Mouse (Mus musculus) CH12.LX (cell line): Measurements from ENCODE around the gene Hp. TPM values are rescaled to one million over a fixed set of nuclear protein-coding genes. Genes with fewer than 3 reads are reported as not detected.

ENCODE experiments used
- DNase-seq: peaks from one replicate; pipeline ENCODE4 v3.0.0-alpha.2; 2013; ENCODE audit errors: extremely low read depth
- H3K27ac ChIP-seq: 2 replicates; pipeline ENCODE4 v1.5.1; 2012; ENCODE audit warnings: low read depth, mild to moderate bottlenecking, control low read depth, moderate library complexity; ENCODE audit not compliant: insufficient read depth
- H3K27me3 ChIP-seq: replicated peaks from 2 replicates; pipeline ENCODE3; 2012; ENCODE audit warnings: inconsistent platforms
- H3K36me3 ChIP-seq, 2 experiments: replicated peaks in 1 of 2; 2 replicates each; pipeline versions ENCODE3 to v1.6.1; 2012; ENCODE audit warnings: inconsistent platforms in 1 of 2, low read length in 1 of 2, mild to moderate bottlenecking in 1 of 2, mixed read lengths in 1 of 2, moderate library complexity in 1 of 2; ENCODE audit not compliant: control insufficient read depth in 1 of 2, insufficient read depth in 1 of 2
- H3K4me1 ChIP-seq, 2 experiments: 2 replicates each; pipeline ENCODE4 v1.6.1; 2012; ENCODE audit warnings: inconsistent platforms in 1 of 2, moderate library complexity in 1 of 2; ENCODE audit not compliant: insufficient read depth in 2 of 2, control insufficient read depth in 1 of 2
- H3K4me2 ChIP-seq: 2 replicates; pipeline ENCODE4 v1.6.1; 2012; ENCODE audit warnings: low read depth, mild to moderate bottlenecking, control low read depth; ENCODE audit not compliant: poor library complexity, insufficient read depth, severe bottlenecking
- H3K4me3 ChIP-seq, 3 experiments: fragments of 150-350 bp in 1 of 3; sonication (generic) in 1 of 3; replicated peaks in 1 of 3; 2 replicates each; pipeline versions ENCODE3 to v1.5.1; 2011 to 2012; ENCODE audit warnings: low read depth in 2 of 3, low read length in 2 of 3, mild to moderate bottlenecking in 2 of 3, moderate library complexity in 2 of 3, control low read depth in 1 of 3, improper control_type of control experiment in 1 of 3, inconsistent platforms in 1 of 3, mixed read lengths in 1 of 3; ENCODE audit not compliant: poor library complexity in 1 of 3
- H3K79me2 ChIP-seq: replicated peaks from 2 replicates; pipeline ENCODE4 v1.6.1; 2012; ENCODE audit warnings: mild to moderate bottlenecking, moderate library complexity; ENCODE audit not compliant: control insufficient read depth, poor library complexity, insufficient read depth, severe bottlenecking; ENCODE audit errors: extremely low read depth
- H3K9ac ChIP-seq: 2 replicates; pipeline ENCODE4 v1.6.1; 2012; ENCODE audit warnings: low read depth, mild to moderate bottlenecking, control low read depth, moderate library complexity; ENCODE audit not compliant: insufficient read depth
- H3K9me3 ChIP-seq: replicated peaks from 2 replicates; pipeline ENCODE3; 2012; ENCODE audit warnings: low read length, inconsistent platforms, mixed read lengths
- BHLHE40 ChIP-seq: IDR thresholded peaks from 2 replicates; pipeline ENCODE4 v1.6.1; 2011; ENCODE audit warnings: mild to moderate bottlenecking, low read depth, low read length, improper control_type of control experiment
- E2F4 ChIP-seq: IDR thresholded peaks from 2 replicates; pipeline ENCODE4 v1.6.1; 2011; ENCODE audit warnings: low read depth, low read length, improper control_type of control experiment; ENCODE audit not compliant: insufficient replicate concordance
- ELF1 ChIP-seq: IDR thresholded peaks from 2 replicates; pipeline ENCODE4 v1.6.1; 2014; ENCODE audit warnings: low read depth, mild to moderate bottlenecking, inconsistent platforms, low read length, improper control_type of control experiment
- EP300 ChIP-seq: IDR thresholded peaks from 2 replicates; pipeline ENCODE4 v1.6.1; 2011; ENCODE audit warnings: low read length, improper control_type of control experiment
- GABPA ChIP-seq: IDR thresholded peaks from 2 replicates; pipeline ENCODE4 v1.6.1; 2012; ENCODE audit warnings: low read depth, low read length, improper control_type of control experiment, inconsistent platforms; ENCODE audit not compliant: insufficient replicate concordance
- IRF4 ChIP-seq: IDR thresholded peaks from 2 replicates; pipeline ENCODE4 v1.6.1; 2014; ENCODE audit warnings: low read depth, mild to moderate bottlenecking, inconsistent platforms, low read length, improper control_type of control experiment
- JUN ChIP-seq: IDR thresholded peaks from 2 replicates; pipeline ENCODE4 v1.6.1; 2011; ENCODE audit warnings: low read depth, mild to moderate bottlenecking, low read length, improper control_type of control experiment, moderate library complexity; ENCODE audit not compliant: insufficient read depth
- JUND ChIP-seq: conservative IDR thresholded peaks from 2 replicates; pipeline ENCODE4 v1.6.1; 2011; ENCODE audit warnings: low read depth, low read length, improper control_type of control experiment
- MAX ChIP-seq: IDR thresholded peaks from 2 replicates; pipeline ENCODE4 v1.6.1; 2011; ENCODE audit warnings: low read length, improper control_type of control experiment
- MAZ ChIP-seq: IDR thresholded peaks from 2 replicates; pipeline ENCODE4 v1.6.1; 2012; ENCODE audit warnings: low read depth, mild to moderate bottlenecking, inconsistent platforms, low read length, improper control_type of control experiment, moderate library complexity
- MXI1 ChIP-seq: IDR thresholded peaks from 2 replicates; pipeline ENCODE4 v1.6.1; 2011; ENCODE audit warnings: mild to moderate bottlenecking, low read depth, low read length, improper control_type of control experiment
- MYC ChIP-seq: IDR thresholded peaks from 2 replicates; pipeline ENCODE4 v1.6.1; 2011; ENCODE audit warnings: low read depth, mild to moderate bottlenecking, improper control_type of control experiment, low read length
- NELFE ChIP-seq: IDR thresholded peaks from 2 replicates; pipeline ENCODE4 v1.6.1; 2011; ENCODE audit warnings: low read depth, low read length, improper control_type of control experiment
- POLR2A ChIP-seq: IDR thresholded peaks from 2 replicates; pipeline ENCODE4 v1.6.1; 2011; ENCODE audit warnings: low read depth, mild to moderate bottlenecking, improper control_type of control experiment, low read length
- POLR2AphosphoS2 ChIP-seq: IDR thresholded peaks from 2 replicates; pipeline ENCODE4 v1.6.1; 2011; ENCODE audit warnings: low read depth, low read length, improper control_type of control experiment
- RAD21 ChIP-seq: IDR thresholded peaks from 2 replicates; pipeline ENCODE4 v1.6.1; 2011; ENCODE audit warnings: low read depth, mild to moderate bottlenecking, low read length, improper control_type of control experiment, moderate library complexity
- SMC3 ChIP-seq: IDR thresholded peaks from 2 replicates; pipeline ENCODE4 v1.6.1; 2011; ENCODE audit warnings: low read depth, low read length, improper control_type of control experiment
- TBP ChIP-seq: conservative IDR thresholded peaks from 2 replicates; pipeline ENCODE4 v1.6.1; 2011; ENCODE audit warnings: low read depth, low read length, improper control_type of control experiment
- TCF12 ChIP-seq: IDR thresholded peaks from 2 replicates; pipeline ENCODE4 v1.6.1; 2014; ENCODE audit warnings: low read depth, mild to moderate bottlenecking, inconsistent platforms, low read length, improper control_type of control experiment
- ZC3H11A ChIP-seq: IDR thresholded peaks from 2 replicates; pipeline ENCODE4 v1.6.1; 2012; ENCODE audit warnings: low read depth, mild to moderate bottlenecking, inconsistent platforms, low read length, improper control_type of control experiment
- ZKSCAN1 ChIP-seq: IDR thresholded peaks from 2 replicates; pipeline ENCODE4 v1.6.1; 2012; ENCODE audit warnings: low read depth, inconsistent platforms, low read length, improper control_type of control experiment, borderline replicate concordance
- ZNF384 ChIP-seq: IDR thresholded peaks from 2 replicates; pipeline ENCODE4 v1.6.1; 2012; ENCODE audit warnings: low read depth, low read length, improper control_type of control experiment, inconsistent platforms
- dilution Hi-C: fragments of 300-500 bp; cut with MboI; formaldehyde crosslinking; loops from 2 replicates; pipeline ENCODE4 v1.14.3; 2020; ENCODE audit warnings: low sequenced_read_pairs; ENCODE audit not compliant: extremely low pct_unique_long_range_greater_than_20kb, extremely low pct_ligation_motif_present
- in situ Hi-C: fragments of 300-500 bp; cut with MboI; formaldehyde crosslinking; loops from 3 replicates; pipeline ENCODE4 v1.14.3; 2019; ENCODE audit warnings: low sequenced_read_pairs, low pct_ligation_motif_present, low pct_unique_long_range_greater_than_20kb, mixed read lengths
- polyA plus RNA-seq: library from polyadenylated mRNA; unstranded; fragments of >175 nt; gene quantifications from 2 replicates; pipeline ENCODE4 v1.2.1, GENCODE M21; 2012; ENCODE audit warnings: low read depth; ENCODE audit not compliant: insufficient read length
- total RNA-seq, 2 experiments: library from RNA; depleted of rRNA; stranded (reverse); fragments of 300-350 nt in 1 of 2; fragments of >200 nt in 1 of 2; gene quantifications; 2 replicates each; pipeline ENCODE4 v1.2.3; 2012 to 2014

Hp gene
- total and polyA plus RNA-seq, 3 experiments: not detected

GRCm38 (mm10) chr8:109614243-109615210 lies 35.6 kb upstream of the Hp start, which contains the start of gene Pkd1l3 (continued):
- TF ChIP-seq EP300: no peak
- peak; percentile 94 for TF ChIP-seq MAX
- TF ChIP-seq NELFE: no peak; the same call in 1 of the 2 replicates
- TF ChIP-seq ZNF384: peak; percentile 62; the same call in 1 of the 2 replicates
- TF ChIP-seq TCF12: no peak; the same call in 1 of the 2 replicates
- TF ChIP-seq ZKSCAN1: no peak
- TF ChIP-seq ELF1: peak; percentile 78
- no peak for TF ChIP-seq POLR2AphosphoS2
- TF ChIP-seq ZC3H11A: no peak
- TF ChIP-seq MAZ: no peak
- TF ChIP-seq POLR2A: peak; percentile 71

DNA sequence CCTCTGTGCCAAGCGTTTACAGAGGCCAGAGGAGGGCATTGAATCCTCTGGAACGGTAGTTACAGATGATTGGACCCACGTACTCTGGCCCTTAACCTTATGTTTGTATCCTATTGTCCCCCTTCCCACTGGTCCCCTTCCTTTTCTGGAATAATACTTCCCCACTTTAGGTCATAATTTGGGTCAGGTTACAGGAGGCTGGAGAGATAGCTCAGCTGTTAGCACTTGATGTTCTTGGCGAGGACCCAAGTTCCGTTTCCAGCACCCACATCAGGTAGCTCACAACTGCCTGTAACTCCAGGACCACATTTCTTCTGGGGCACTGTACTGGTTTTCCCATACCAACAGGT lies 30.2 kb upstream of the Hp start:
- Histone ChIP-seq H3K9ac (peak overlapping the region; percentile 93), H3K4me2 (peak overlapping the region; percentile 59), H3K4me3 (peak overlapping the region; percentile 17 to 75 (median 66)), H3K27ac (peak overlapping the region; percentile 45), H3K27me3 (no peaks in the 10 kb centered on the region), H3K79me2 (no peaks in the 10 kb centered on the region), H3K4me1 (peaks cover 5 to 35% of the 10 kb centered on the region in 2 experiments; a peak in 3 of 4 replicates), H3K9me3 (no peaks in the 10 kb centered on the region), H3K36me3 (peaks cover 10 to 27% of the 10 kb centered on the region in 2 experiments)
- in situ Hi-C loops: no loop called here
- DNase-seq: no peak
- dilution Hi-C loops: no loop called here
- TF ChIP-seq ZC3H11A (no peak), TBP (no peak), ZKSCAN1 (no peak), IRF4 (no peak), POLR2AphosphoS2 (no peak), POLR2A (no peak), JUND (no peak), BHLHE40 (no peak), NELFE (no peak; the same call in 1 of the 2 replicates), RAD21 (no peak), EP300 (no peak), MYC (no peak), JUN (no peak), E2F4 (no peak), GABPA (no peak), SMC3 (no peak), MXI1 (no peak)
- TF ChIP-seq, all 38 proteins: peak for 0
